Mouse (Mus musculus): ENCODE results near the gene Psip1. TPM values are rescaled to one million over a fixed set of nuclear protein-coding genes. Genes with fewer than 3 reads are reported as not detected.
"Not testable (repeated sequence)": the region's sequence is repeated elsewhere in the genome, so short reads cannot be mapped to it uniquely, and the experiment has no call there.

The Psip1 gene
- 381 and 396 TPM in 2 replicates for polyA plus RNA-seq (2014; fragmentation: Nextera tagmentation; extraction: Ambion mirVana)

DNA sequence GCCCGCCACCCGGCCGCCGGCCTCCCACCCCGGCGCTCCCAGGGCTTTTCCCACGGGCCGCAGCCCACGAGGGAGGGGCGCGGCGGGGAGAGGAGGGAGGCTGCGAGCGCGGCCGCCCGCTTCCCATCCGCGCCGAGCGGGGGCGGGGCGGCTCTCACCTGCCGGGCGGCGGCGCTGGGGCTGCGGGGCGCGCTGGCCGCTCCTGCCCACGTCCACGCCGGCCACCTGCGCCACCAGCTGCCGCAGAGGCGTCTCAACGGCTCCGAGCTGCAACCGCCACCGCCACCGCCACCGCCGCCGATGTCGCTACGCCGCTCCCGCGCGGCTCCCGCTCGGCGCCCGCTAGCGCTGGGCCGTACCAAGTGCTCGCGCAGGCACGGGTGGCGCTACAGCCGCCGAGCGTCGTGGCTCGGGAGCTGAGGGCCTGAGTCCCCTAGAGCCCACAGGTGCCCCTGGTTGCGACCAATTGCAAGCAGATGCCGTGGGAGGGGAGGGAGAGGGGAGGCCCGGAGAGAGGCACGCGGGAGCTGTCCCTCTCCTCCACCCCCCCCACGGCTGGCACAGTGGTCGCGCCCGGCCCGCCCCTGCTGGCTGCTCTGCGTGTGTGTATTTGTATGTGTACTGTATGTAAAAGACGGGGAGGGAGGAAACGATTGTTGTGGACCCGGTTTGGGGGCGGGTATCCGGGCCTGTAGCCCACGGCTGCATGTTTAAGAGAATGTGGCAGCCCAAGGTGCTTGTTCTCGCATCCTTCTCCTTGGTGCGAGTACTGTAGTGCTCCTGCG is at the start of gene Psip1:
Psip1 (minus strand) TSS at position 343 of the 785 bp plus-strand sequence.
- DNase-seq, result peak; percentile 94
- 2% methylated on average over 59 of the region's 86 CpGs for WGBS
- no peaks in the 10 kb centered on the region for H3K27me3 ChIP-seq (ENCODE audit: control insufficient read depth, insufficient read depth, low read length)
- H3K4me1 ChIP-seq (ENCODE audit: control insufficient read depth, insufficient read depth, low read length), result peaks cover 23% of the 10 kb centered on the region
- peaks cover 29% of the 10 kb centered on the region for H3K36me3 ChIP-seq (ENCODE audit: control insufficient read depth, insufficient read depth, low read length)
- ATAC-seq (ENCODE audit: low FRiP score, low TSS enrichment), result peak; percentile 93
- H3K4me3 ChIP-seq (replicated peaks; ENCODE audit: low read depth, low read length), result peak within 1 kb of the TSS; percentile 93
- peak within 1 kb of the TSS; percentile 78 for H3K4me2 ChIP-seq (ENCODE audit: low read length)
- peak within 1 kb of the TSS; percentile 99 for H3K9ac ChIP-seq (replicated peaks; ENCODE audit: low read length)
- peak within 1 kb of the TSS; percentile 99 for H3K27ac ChIP-seq (replicated peaks; ENCODE audit: low read depth, low read length)
- no peaks in the 10 kb centered on the region for H3K9me3 ChIP-seq (ENCODE audit: control insufficient read depth, low read length)

DNA sequence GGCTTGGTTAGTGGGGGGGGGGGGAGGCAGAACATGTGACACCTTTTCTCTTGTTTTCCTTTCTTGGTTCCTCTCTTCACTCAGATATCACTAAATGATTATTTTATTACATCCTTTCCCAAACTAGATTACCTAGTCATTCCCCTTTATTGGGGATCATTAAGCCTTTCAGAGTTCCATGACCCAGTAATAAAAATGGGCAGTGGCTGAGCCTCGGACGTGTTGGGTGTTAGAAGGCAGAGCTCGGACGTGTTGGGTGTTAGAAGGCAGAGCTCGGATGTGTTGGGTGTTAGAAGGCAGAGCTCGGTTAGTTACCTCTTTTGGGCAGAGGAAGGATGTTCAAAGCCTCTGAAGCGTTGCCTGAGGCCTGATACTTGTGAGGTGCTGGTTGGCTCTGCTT is 47.8 kb upstream of the Psip1 start:
- Histone ChIP-seq H3K27me3 (ENCODE audit: control insufficient read depth, insufficient read depth, low read length) (no peaks in the 10 kb centered on the region), H3K4me3 (replicated peaks; ENCODE audit: low read depth, low read length) (no peak overlapping the region), H3K9me3 (ENCODE audit: control insufficient read depth, low read length) (no peaks in the 10 kb centered on the region), H3K4me2 (ENCODE audit: low read length) (no peak overlapping the region), H3K36me3 (ENCODE audit: control insufficient read depth, insufficient read depth, low read length) (no peaks in the 10 kb centered on the region), H3K27ac (replicated peaks; ENCODE audit: low read depth, low read length) (no peak overlapping the region), H3K4me1 (ENCODE audit: control insufficient read depth, insufficient read depth, low read length) (no peaks in the 10 kb centered on the region), H3K9ac (replicated peaks; ENCODE audit: low read length) (no peak overlapping the region)
- ATAC-seq (ENCODE audit: low FRiP score, low TSS enrichment) (no peak), DNase-seq (no peak)
- 87% methylated on average over 7 of the region's 7 CpGs for WGBS

DNA sequence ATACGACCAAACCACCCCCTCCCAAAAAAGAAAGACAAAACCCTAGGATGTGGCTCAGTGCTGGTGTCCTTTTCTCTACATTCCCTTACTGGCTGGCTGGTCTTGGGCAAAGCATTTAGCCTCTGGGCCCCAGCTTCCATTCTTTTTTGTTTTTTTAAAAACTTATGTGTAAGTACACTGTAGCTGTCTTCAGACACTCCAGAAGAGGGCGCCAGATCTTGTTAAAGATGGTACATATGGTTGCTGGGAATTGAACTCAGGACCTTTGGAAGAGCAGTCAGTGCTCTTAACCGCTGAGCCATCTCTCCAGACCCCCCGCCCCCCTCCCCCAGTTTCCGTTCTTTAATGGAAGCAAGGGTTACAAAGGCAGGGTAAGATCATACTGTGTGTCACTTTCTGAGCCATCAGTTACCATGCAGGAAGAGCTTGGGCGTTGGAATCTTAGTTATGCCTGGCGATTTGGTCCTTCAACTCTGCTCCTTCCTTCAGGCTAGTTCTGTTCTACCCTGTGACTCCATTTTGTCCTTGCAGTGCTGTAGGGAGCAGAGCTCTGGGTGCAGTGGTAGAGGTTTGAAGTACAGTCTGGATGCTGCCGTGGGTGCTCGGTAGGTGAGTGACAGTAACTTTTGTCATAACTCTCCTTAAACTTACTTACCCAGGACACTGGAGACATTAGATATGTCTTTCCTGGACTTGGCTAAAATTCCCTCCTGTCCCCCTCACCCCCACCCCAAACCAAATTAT is 47.1 kb upstream of the Psip1 start:
- ATAC-seq (ENCODE audit: low FRiP score, low TSS enrichment), result no peak
- H3K27me3 ChIP-seq (ENCODE audit: control insufficient read depth, insufficient read depth, low read length), result no peaks in the 10 kb centered on the region
- no peak overlapping the region for H3K4me3 ChIP-seq (replicated peaks; ENCODE audit: low read depth, low read length)
- no peaks in the 10 kb centered on the region for H3K9me3 ChIP-seq (ENCODE audit: control insufficient read depth, low read length)
- H3K27ac ChIP-seq (replicated peaks; ENCODE audit: low read depth, low read length), result no peak overlapping the region
- no peaks in the 10 kb centered on the region for H3K4me1 ChIP-seq (ENCODE audit: control insufficient read depth, insufficient read depth, low read length)
- no peak for DNase-seq
- 85% methylated on average over 9 of the region's 9 CpGs for WGBS
- H3K4me2 ChIP-seq (ENCODE audit: low read length), result no peak overlapping the region
- no peak overlapping the region for H3K9ac ChIP-seq (replicated peaks; ENCODE audit: low read length)
- H3K36me3 ChIP-seq (ENCODE audit: control insufficient read depth, insufficient read depth, low read length), result no peaks in the 10 kb centered on the region

DNA sequence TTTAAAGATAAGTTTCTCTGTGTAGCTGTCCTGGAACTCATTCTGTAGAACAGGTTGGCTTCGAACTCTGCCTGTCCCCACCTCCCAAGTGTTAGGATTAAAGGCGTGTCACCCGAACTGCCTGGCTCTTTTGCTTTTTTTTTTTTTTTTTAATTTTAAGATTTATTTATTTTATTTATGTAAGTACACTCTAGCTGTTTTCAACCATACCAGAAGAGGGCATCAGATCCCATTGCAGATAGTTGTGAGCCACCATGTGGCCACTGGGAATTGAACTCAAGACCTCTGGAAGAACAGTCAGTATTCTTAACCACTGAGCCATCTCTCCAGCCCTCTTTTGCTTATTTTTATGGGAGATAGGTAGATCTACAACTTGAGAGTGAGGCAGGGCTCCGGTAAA is 43.8 kb upstream of the Psip1 start:
- H3K9ac ChIP-seq (replicated peaks; ENCODE audit: low read length), result not testable (repeated sequence)

DNA sequence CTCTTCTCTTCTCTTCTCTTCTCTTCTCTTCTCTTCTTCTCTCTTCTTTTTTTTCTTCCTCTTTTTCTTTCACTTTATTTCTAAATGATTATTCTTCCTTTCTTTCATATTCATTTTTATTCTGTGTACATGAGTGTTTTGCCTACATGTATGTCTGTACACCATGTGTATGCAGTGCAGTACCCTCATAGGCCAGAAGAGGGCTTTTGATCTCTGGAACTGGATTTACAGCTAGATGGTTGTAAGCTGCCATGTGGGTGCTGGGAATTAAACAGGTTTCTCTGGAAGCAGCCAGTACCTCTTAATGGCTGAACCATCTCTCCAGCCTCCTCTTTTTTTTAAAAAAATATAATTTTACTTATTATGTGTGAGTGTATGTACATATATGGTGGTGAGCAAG is 41.7 kb upstream of the Psip1 start:
- ATAC-seq (ENCODE audit: low FRiP score, low TSS enrichment) (no peak), DNase-seq (peak; percentile 50)
- H3K4me2 ChIP-seq (ENCODE audit: low read length), result no peak overlapping the region
- no peaks in the 10 kb centered on the region for H3K27me3 ChIP-seq (ENCODE audit: control insufficient read depth, insufficient read depth, low read length)
- H3K4me3 ChIP-seq (replicated peaks; ENCODE audit: low read depth, low read length), result no peak overlapping the region
- no peak overlapping the region for H3K9ac ChIP-seq (replicated peaks; ENCODE audit: low read length)
- H3K4me1 ChIP-seq (ENCODE audit: control insufficient read depth, insufficient read depth, low read length), result peaks cover 3% of the 10 kb centered on the region; the same call in 1 of the 2 replicates
- H3K36me3 ChIP-seq (ENCODE audit: control insufficient read depth, insufficient read depth, low read length), result no peaks in the 10 kb centered on the region
- H3K27ac ChIP-seq (replicated peaks; ENCODE audit: low read depth, low read length), result no peak overlapping the region
- H3K9me3 ChIP-seq (ENCODE audit: control insufficient read depth, low read length), result no peaks in the 10 kb centered on the region

More for the DNA sequence above, 43.8 kb upstream of the Psip1 start:
- H3K4me1 ChIP-seq (ENCODE audit: control insufficient read depth, insufficient read depth, low read length); H3K27me3 ChIP-seq (ENCODE audit: control insufficient read depth, insufficient read depth, low read length); H3K4me3 ChIP-seq (replicated peaks; ENCODE audit: low read depth, low read length); ATAC-seq (ENCODE audit: low FRiP score, low TSS enrichment); DNase-seq; H3K4me2 ChIP-seq (ENCODE audit: low read length); H3K27ac ChIP-seq (replicated peaks; ENCODE audit: low read depth, low read length); H3K9me3 ChIP-seq (ENCODE audit: control insufficient read depth, low read length); H3K36me3 ChIP-seq (ENCODE audit: control insufficient read depth, insufficient read depth, low read length): not testable (repeated sequence)
- 90% methylated on average over 4 of the region's 4 CpGs for WGBS

DNA sequence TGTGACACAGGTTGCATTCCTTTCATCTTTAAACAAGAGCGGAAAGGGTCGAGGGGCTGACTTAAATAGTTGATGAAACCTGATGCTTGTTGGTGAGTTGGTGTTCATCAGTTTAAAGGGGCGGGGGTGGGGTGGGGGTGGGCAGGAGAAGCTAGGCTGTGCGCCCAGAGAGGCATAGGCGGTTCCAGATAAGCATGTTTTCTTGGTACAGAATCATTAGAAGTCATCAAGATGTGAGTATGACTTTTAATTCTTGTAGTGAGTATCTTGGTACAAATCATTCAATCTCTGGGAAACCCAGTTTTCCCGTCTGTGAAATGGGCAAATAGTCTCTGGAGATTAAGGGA is 40.7 kb upstream of the Psip1 start:
- H3K4me2 ChIP-seq (ENCODE audit: low read length), result no peak overlapping the region

DNA sequence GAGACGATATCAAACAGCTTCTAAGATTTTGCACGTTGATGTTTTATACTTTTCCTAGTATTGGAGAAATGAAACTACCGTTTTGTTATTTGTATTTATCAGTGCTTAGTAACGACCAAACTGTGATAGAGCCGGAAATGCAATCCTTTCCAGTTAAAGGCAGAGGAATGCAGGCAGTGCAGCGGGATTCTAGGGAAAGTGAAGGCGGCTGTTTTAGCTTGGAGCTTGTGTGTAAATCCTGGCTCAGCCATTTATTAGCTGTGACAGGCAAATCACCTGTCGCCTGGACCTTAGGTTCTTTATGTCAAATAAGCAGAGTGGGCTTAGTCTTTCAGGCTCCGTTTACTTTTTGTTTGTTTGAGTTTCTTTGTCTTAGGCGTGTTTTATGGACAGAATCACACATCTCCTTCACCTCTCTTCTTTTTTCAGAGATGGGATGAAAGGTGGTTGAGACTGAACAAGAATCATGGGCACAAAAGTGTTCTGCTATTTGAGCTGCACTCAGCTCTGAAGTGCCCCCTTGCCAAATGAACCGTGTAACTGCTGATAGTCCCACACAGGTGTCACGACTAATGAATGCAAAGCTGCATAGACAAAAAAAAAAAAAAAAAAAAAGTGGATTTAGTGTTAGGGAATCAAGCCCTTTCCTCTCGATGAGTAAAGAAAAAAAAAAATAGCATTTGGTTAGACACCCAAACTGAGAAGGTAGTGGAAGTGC is 40.2 kb upstream of the Psip1 start:
- H3K9ac ChIP-seq (replicated peaks; ENCODE audit: low read length), result no peak overlapping the region
- 5% methylated on average over 13 of the region's 13 CpGs for WGBS
- peak overlapping the region; percentile 80 for H3K4me3 ChIP-seq (replicated peaks; ENCODE audit: low read depth, low read length)
- ATAC-seq (ENCODE audit: low FRiP score, low TSS enrichment), result no peak
- no peaks in the 10 kb centered on the region for H3K9me3 ChIP-seq (ENCODE audit: control insufficient read depth, low read length)
- H3K36me3 ChIP-seq (ENCODE audit: control insufficient read depth, insufficient read depth, low read length), result no peaks in the 10 kb centered on the region
- H3K4me1 ChIP-seq (ENCODE audit: control insufficient read depth, insufficient read depth, low read length), result peaks cover 3% of the 10 kb centered on the region; the same call in 1 of the 2 replicates
- H3K27me3 ChIP-seq (ENCODE audit: control insufficient read depth, insufficient read depth, low read length), result no peaks in the 10 kb centered on the region
- H3K27ac ChIP-seq (replicated peaks; ENCODE audit: low read depth, low read length), result no peak overlapping the region
- H3K4me2 ChIP-seq (ENCODE audit: low read length), result peak overlapping the region; percentile 91
- peak; percentile 54 for DNase-seq

More for the DNA sequence above, 40.7 kb upstream of the Psip1 start:
- H3K4me3 ChIP-seq (replicated peaks; ENCODE audit: low read depth, low read length), result no peak overlapping the region
- no peak overlapping the region for H3K9ac ChIP-seq (replicated peaks; ENCODE audit: low read length)
- H3K27ac ChIP-seq (replicated peaks; ENCODE audit: low read depth, low read length), result no peak overlapping the region
- no peaks in the 10 kb centered on the region for H3K27me3 ChIP-seq (ENCODE audit: control insufficient read depth, insufficient read depth, low read length)
- H3K4me1 ChIP-seq (ENCODE audit: control insufficient read depth, insufficient read depth, low read length), result peaks cover 3% of the 10 kb centered on the region; the same call in 1 of the 2 replicates
- 59% methylated on average over 6 of the region's 6 CpGs for WGBS
- DNase-seq (no peak), ATAC-seq (ENCODE audit: low FRiP score, low TSS enrichment) (no peak)
- no peaks in the 10 kb centered on the region for H3K36me3 ChIP-seq (ENCODE audit: control insufficient read depth, insufficient read depth, low read length)
- H3K9me3 ChIP-seq (ENCODE audit: control insufficient read depth, low read length), result no peaks in the 10 kb centered on the region

DNA sequence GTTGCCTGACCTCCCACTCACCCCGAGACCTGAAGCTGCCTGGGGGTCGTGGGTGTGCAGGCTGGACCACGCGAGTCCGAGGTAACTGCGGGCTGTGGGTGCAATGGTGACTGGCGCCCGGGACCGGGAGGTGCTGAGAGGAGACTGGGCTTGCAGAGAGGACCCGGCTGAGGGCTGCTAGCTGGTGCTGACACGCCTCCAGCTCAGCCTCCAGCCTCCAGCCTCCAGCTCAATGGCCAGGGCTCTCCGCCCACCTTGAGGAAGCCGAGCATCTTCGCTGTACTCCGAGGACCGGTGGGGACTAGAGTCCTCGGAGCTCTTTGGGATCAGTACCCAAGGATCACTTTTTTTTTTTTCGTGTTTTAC is 39.4 kb upstream of the Psip1 start:
- Histone ChIP-seq H3K36me3 (ENCODE audit: control insufficient read depth, insufficient read depth, low read length) (no peaks in the 10 kb centered on the region), H3K9me3 (ENCODE audit: control insufficient read depth, low read length) (no peaks in the 10 kb centered on the region), H3K4me2 (ENCODE audit: low read length) (peak overlapping the region; percentile 91), H3K9ac (replicated peaks; ENCODE audit: low read length) (peak overlapping the region; percentile 85), H3K4me3 (replicated peaks; ENCODE audit: low read depth, low read length) (peak overlapping the region; percentile 80), H3K27ac (replicated peaks; ENCODE audit: low read depth, low read length) (peak overlapping the region; percentile 99), H3K27me3 (ENCODE audit: control insufficient read depth, insufficient read depth, low read length) (no peaks in the 10 kb centered on the region), H3K4me1 (ENCODE audit: control insufficient read depth, insufficient read depth, low read length) (peaks cover 3% of the 10 kb centered on the region; the same call in 1 of the 2 replicates)
- under 1% methylated on average over 18 of the region's 18 CpGs for WGBS
- DNase-seq (peak; percentile 59), ATAC-seq (ENCODE audit: low FRiP score, low TSS enrichment) (peak; percentile 73)
